Mouse (Mus musculus) forebrain, embryonic 10.5 days (tissue): ENCODE measurements at regions not wholly inside any gene's neighbourhood (a gene's known extent, or its start where the extent isn't known, plus 50 kb on each side); places are given as distances from the start of the nearest gene placed in this dataset.

Source experiments
- DNase-seq: peaks from one replicate; pipeline ENCODE4 v3.0.0-alpha.2; 2017; ENCODE audit warnings: low spot score; ENCODE audit errors: extremely low spot score
- H3K27ac ChIP-seq: fragments of 300-500 bp; sonication (generic); 2 replicates; pipeline ENCODE4 v1.5.1; 2016; ENCODE audit warnings: mild to moderate bottlenecking
- H3K27me3 ChIP-seq: fragments of 300-500 bp; sonication (generic); 2 replicates; pipeline ENCODE4 v1.6.1; 2016; ENCODE audit warnings: mild to moderate bottlenecking; ENCODE audit not compliant: poor library complexity, severe bottlenecking
- H3K36me3 ChIP-seq: fragments of 300-500 bp; sonication (generic); replicated peaks from 2 replicates; pipeline ENCODE4 v1.6.1; 2016; ENCODE audit warnings: mild to moderate bottlenecking, moderate library complexity
- H3K4me1 ChIP-seq: fragments of 300-500 bp; sonication (generic); 2 replicates; pipeline ENCODE4 v1.6.1; 2016
- H3K4me3 ChIP-seq: fragments of 300-500 bp; sonication (generic); 2 replicates; pipeline ENCODE4 v1.5.1; 2016; ENCODE audit warnings: mild to moderate bottlenecking, moderate library complexity
- H3K9me3 ChIP-seq: fragments of 300-500 bp; sonication (generic); 2 replicates; pipeline ENCODE4 v1.6.1; 2016; ENCODE audit warnings: mild to moderate bottlenecking, moderate library complexity
- WGBS: fragments of 180-500 bp; shearing (Covaris S2); methylation state at CpG from one replicate; pipeline ENCODE4 v1.1.7; 2016; 5-methylcytosine and 5-hydroxymethylcytosine counted together

DNA sequence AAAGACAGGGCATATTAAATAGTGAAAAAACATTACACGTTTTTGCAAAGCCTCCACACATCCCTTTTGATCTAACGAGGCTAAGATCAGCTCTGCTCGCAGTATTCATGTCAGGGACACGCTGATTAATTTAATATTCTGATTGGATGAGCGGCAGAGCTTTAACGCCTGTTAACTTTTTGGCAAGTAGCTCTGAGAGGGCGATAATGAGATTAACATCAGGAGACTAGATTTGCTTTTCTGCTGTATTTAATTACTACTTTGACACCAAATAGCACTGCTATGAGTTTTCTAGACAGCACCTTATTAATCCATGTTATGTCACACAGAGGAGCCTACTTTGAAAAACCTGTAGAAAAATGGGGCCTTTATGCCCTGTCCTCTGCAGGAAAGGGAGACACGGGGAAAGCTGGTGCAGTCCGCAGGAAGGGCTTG lies 328.3 kb upstream of the Sox11 start:
- no peak for DNase-seq
- H3K4me3 ChIP-seq, result no peak overlapping the region
- H3K4me1 ChIP-seq, result peaks cover 25% of the 10 kb centered on the region
- H3K36me3 ChIP-seq, result no peaks in the 10 kb centered on the region
- 47% methylated on average over 9 of the region's 9 CpGs for WGBS
- no peak overlapping the region for H3K27ac ChIP-seq
- no peaks in the 10 kb centered on the region for H3K27me3 ChIP-seq
- H3K9me3 ChIP-seq, result no peaks in the 10 kb centered on the region

DNA sequence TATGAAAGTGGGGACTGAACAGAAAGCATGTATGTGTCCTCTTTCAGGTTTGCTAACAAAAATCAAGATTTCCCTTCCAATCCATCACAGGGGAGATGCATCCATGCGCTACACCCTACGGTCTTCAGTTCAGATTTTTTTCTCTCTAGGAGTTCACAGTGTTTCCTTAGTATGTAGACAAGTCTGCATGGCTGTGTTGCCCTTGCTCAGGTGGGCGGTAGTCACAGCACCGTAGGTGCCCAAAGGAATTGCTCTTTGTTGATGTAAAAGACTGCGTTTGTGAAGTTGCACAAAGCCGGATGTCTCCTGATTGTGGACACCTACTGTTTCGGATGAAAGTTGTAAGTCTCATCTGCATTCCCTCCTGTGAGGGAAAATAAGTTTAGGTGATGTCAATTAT lies 327.8 kb upstream of the Sox11 start:
- H3K27ac ChIP-seq, result no peak overlapping the region
- H3K4me3 ChIP-seq, result no peak overlapping the region
- H3K9me3 ChIP-seq, result no peaks in the 10 kb centered on the region
- no peak for DNase-seq
- peaks cover 25% of the 10 kb centered on the region for H3K4me1 ChIP-seq
- H3K27me3 ChIP-seq, result no peaks in the 10 kb centered on the region
- WGBS, result 71% methylated on average over 7 of the region's 7 CpGs
- no peaks in the 10 kb centered on the region for H3K36me3 ChIP-seq

DNA sequence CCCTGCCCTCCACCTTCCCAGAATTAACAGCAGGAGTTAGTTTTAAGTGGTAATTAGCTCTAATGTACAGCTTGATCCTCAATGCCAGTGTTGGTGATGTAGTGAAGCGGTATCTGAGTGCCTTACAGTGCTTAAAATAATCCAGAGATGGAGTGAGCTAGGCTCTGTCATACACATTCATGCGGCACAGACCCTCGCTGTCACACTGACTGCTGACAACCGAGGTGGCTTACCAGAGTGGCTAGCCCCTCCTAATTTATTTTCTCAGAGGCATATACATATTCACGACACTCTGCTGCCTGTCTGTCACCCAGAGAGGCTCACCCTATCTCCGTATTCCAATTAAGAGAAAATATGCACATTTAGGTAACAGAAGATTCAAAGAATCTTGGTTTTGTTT lies 327.2 kb upstream of the Sox11 start:
- DNase-seq, result no peak
- H3K4me1 ChIP-seq, result peaks cover 25% of the 10 kb centered on the region
- H3K4me3 ChIP-seq, result no peak overlapping the region
- WGBS, result 87% methylated on average over 6 of the region's 6 CpGs
- H3K27ac ChIP-seq, result no peak overlapping the region
- no peaks in the 10 kb centered on the region for H3K9me3 ChIP-seq
- H3K36me3 ChIP-seq, result no peaks in the 10 kb centered on the region
- H3K27me3 ChIP-seq, result no peaks in the 10 kb centered on the region

DNA sequence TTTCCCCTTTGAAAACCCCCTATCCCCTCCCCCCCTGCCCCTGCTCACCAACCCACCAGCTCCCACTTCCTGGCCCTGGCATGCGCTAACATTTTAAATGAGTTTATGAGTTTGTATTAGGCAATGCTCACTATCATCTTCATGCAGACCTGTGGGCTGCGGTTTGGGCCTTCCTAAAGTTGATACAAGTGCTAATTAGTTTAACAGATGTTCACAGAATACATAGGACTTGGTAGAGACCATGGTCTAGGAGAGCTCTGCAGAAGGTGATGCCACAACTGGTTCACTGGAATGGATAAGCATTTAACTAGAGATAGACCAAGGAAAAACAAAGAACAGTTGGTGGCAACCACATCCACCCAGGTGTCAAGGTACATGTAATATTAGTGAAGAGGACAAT lies 324.1 kb upstream of the Sox11 start:
- WGBS, result 89% methylated on average over 2 of the region's 2 CpGs
- DNase-seq, result no peak
- Histone ChIP-seq H3K27ac (no peak overlapping the region), H3K4me3 (no peak overlapping the region), H3K9me3 (no peaks in the 10 kb centered on the region), H3K4me1 (peaks cover 22% of the 10 kb centered on the region), H3K27me3 (no peaks in the 10 kb centered on the region), H3K36me3 (no peaks in the 10 kb centered on the region)

DNA sequence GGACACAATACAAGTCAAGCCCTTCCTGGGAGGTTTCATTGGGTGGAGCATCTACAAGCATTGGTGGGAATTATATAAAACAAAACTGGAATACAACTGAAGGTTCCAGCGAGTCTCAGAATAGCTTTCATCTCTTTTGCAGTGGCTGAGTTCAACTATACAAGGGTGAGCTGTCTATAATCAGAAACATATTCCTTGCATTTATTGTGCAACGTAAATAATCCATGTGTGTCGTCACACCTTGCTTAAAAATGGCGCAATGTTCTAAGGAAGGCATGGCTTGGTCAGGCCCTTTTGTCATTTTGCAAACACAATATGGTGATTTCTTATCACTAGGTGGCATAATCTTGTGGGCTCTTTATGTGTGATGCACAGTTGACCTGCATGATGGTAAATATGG lies 320.8 kb upstream of the Sox11 start:
- no peak overlapping the region for H3K27ac ChIP-seq
- no peak for DNase-seq
- no peaks in the 10 kb centered on the region for H3K36me3 ChIP-seq
- H3K9me3 ChIP-seq, result no peaks in the 10 kb centered on the region
- H3K4me3 ChIP-seq, result no peak overlapping the region
- no peaks in the 10 kb centered on the region for H3K4me1 ChIP-seq
- WGBS, result 92% methylated on average over 4 of the region's 4 CpGs
- no peaks in the 10 kb centered on the region for H3K27me3 ChIP-seq

DNA sequence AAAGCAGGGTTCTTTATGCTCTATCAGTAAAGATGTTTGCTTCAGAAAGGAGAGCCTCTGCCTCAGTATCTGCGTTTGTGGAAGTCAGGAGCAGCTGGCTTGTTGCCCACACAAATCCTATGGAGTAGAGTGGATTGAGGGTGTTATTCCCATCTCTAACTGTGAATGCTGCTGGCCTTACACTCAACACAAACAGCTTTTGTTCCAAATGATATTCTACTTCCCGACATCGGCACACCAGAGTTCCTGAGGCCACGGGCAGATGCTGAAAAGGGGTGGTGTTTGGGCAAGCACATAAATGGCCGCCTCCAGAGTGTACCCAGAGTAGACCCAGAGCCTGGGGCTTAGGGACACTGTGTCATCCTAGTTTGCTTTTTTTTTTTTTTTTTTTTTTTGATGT lies 320.3 kb upstream of the Sox11 start:
- Histone ChIP-seq H3K9me3 (no peaks in the 10 kb centered on the region), H3K27me3 (no peaks in the 10 kb centered on the region), H3K4me1 (no peaks in the 10 kb centered on the region), H3K4me3 (no peak overlapping the region), H3K36me3 (no peaks in the 10 kb centered on the region), H3K27ac (no peak overlapping the region)
- DNase-seq, result no peak
- WGBS, result 88% methylated on average over 5 of the region's 5 CpGs

DNA sequence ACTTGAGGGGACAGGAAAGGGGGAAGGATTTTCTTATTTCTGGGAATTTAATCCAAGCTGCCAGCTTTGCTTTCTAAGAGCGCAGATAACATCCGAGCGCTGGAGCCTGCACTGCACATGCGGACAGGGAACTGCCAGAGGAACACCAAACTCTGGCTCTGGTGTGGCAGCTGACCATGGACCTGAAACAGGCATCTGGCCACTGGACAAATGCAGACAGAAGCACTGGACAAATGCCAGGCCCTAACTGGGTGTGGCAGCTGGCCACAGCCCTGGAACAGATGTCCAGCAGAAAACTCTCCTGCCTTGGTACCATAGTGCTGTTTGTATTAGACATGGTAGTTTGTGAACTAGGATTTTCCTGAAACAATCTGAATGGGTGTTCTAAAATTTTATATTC lies 315.2 kb upstream of the Sox11 start:
- no peak overlapping the region for H3K4me3 ChIP-seq
- WGBS, result 95% methylated on average over 4 of the region's 4 CpGs
- peak overlapping the region; percentile 4; the same call in 1 of the 2 replicates for H3K27ac ChIP-seq
- no peaks in the 10 kb centered on the region for H3K4me1 ChIP-seq
- no peaks in the 10 kb centered on the region for H3K27me3 ChIP-seq
- no peaks in the 10 kb centered on the region for H3K36me3 ChIP-seq
- H3K9me3 ChIP-seq, result no peaks in the 10 kb centered on the region
- DNase-seq, result no peak

DNA sequence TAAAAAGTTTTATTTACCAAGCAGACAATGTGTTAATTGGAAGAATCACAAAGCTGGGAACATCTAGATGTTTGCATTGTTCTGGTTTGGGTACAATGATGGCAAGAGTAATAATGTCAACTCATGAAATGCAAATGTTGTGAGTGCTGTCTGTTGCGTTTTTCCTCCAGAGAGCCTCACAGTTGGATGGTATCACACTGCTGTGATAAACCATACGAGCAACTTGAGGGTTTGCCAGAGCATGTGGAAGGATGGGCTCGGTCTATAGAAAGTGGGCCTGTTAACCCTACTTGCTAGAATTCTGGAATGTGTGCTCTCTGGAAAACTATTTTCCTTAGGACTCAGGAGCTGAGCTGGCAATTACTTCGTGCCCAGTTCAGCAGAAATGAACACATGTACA lies 311.2 kb upstream of the Sox11 start:
- WGBS, result 88% methylated on average over 4 of the region's 4 CpGs

DNA sequence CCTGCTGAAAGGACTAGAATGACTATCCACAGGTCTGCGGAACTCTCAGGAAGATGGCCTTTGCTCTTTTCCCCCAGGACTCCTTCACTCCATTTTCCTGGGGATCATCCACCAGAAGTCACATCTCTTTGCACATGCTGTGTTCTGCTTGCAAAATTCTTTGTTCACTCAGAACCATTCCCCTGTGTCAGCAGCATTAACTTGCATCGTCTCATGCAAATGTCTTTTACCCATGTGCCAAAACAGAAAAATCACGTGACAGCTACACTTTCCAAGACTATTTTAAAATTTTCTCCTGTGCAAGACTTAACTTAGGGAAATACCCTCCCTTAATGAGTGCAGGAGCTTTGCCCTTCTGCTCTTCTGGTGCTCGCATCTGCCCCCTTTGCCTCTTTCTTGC lies 306.2 kb upstream of the Sox11 start:
- H3K4me1 ChIP-seq, result peaks cover 14% of the 10 kb centered on the region
- WGBS, result 87% methylated on average over 4 of the region's 4 CpGs
- DNase-seq, result no peak
- H3K27me3 ChIP-seq, result no peaks in the 10 kb centered on the region
- H3K27ac ChIP-seq, result no peak overlapping the region
- H3K36me3 ChIP-seq, result no peaks in the 10 kb centered on the region
- H3K9me3 ChIP-seq, result no peaks in the 10 kb centered on the region
- no peak overlapping the region for H3K4me3 ChIP-seq

More for the DNA sequence above, 311.2 kb upstream of the Sox11 start:
- no peak overlapping the region for H3K4me3 ChIP-seq
- H3K27ac ChIP-seq, result no peak overlapping the region
- no peaks in the 10 kb centered on the region for H3K27me3 ChIP-seq
- DNase-seq, result no peak
- H3K9me3 ChIP-seq, result no peaks in the 10 kb centered on the region
- H3K4me1 ChIP-seq, result no peaks in the 10 kb centered on the region
- no peaks in the 10 kb centered on the region for H3K36me3 ChIP-seq

DNA sequence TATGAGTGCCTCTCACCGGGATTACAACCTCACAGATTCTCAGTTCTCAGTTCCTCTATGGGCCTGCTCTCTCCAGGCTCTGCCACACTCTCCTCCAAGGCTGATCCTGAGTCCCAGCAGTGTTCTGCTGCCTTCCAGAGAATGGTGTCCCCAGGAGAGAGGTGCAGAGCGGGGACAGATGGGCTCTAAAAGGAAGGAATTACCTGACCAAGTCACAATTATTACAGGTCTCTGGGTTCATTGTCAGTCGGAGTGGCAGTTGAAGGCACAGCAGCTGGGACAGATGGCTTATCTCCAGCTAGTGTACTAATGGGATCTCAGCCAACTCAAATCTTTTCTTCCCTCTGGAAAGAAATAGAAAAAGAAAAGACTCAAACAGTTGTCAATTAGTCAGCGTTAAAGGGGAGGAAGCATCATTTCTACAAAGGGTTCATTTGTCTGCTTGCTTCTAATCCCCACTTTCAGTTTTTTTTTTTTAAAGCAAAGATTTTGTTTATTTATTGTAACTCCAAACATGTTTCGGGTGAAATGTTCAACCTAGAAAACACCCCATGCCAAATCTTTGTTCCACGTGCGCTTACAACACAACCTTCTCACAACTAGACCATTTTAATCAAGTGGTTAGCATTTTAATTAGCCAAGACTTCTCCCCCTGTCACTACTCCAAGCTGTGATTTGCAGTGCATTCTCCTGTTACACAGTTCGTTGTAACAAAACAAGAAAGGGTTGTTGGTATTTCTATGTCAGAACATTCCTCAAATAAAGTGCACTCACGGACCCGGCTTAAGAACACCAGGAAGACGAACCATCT lies 304.3 kb upstream of the Sox11 start:
- 67% methylated on average over 11 of the region's 11 CpGs for WGBS
- Histone ChIP-seq H3K4me3 (no peak overlapping the region), H3K27ac (peak overlapping the region; percentile 72), H3K4me1 (peaks cover 14% of the 10 kb centered on the region), H3K9me3 (no peaks in the 10 kb centered on the region), H3K27me3 (no peaks in the 10 kb centered on the region), H3K36me3 (no peaks in the 10 kb centered on the region)
- DNase-seq, result no peak

DNA sequence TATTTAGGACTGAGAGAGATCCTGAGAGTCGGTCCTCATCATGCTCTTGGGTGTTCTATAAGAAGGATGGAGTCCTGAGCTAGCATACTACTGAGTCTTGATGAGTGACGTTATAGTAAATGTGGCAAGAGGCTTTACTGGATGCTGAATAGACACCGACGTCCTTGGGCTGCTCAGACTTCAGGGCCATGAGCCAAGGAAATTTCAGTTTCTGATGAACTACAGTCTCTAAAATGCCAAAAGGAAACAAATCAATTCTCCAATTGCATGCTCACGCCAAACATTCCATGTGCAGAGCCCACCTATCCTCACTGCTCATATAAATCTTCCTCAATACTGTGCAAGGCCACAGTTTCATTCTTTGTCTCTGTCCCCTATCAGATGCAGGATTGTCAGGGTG lies 277.2 kb upstream of the Sox11 start:
- Histone ChIP-seq H3K4me3 (no peak overlapping the region), H3K27me3 (no peaks in the 10 kb centered on the region), H3K36me3 (no peaks in the 10 kb centered on the region), H3K4me1 (peaks cover 9% of the 10 kb centered on the region; the same call in 1 of the 2 replicates), H3K9me3 (no peaks in the 10 kb centered on the region), H3K27ac (no peak overlapping the region)
- no peak for DNase-seq
- 91% methylated on average over 5 of the region's 5 CpGs for WGBS

DNA sequence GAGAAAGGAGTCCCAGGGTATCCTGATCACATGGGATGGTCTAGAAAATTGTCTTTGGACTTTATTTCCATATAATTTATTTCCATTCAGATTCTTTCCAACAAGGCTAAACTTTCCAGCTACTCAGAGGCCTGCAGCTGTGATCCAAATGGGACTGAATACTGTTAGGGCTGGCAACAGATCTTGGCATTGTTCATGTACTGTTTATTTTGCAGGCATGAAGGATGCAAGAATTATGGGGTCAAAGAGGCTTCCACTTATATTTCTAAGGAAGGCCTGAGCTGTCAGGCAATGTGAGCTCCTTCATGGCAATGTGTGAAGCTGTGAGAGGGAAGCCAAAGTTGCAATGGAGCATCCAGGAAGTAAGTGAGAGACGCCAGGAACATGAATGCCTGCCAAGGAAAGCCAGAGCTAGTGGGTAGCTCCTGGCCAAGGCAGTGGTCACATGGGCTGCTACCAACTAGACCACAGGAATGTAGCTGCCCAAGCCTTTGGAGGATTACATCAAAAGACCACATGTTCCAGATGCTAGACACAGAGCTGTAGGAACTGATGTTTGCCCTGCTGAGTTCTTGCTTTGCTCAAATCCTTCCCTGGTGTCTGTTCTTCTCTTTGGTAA lies 261.8 kb upstream of the Sox11 start:
- no peak overlapping the region for H3K27ac ChIP-seq
- DNase-seq, result no peak
- H3K9me3 ChIP-seq, result 0 out of 2 replicates have a peak, but pooled peaks cover 2% of the 10 kb centered on the region
- no peaks in the 10 kb centered on the region for H3K36me3 ChIP-seq
- 72% methylated on average over 1 of the region's 1 CpGs for WGBS
- no peaks in the 10 kb centered on the region for H3K27me3 ChIP-seq
- H3K4me1 ChIP-seq, result no peaks in the 10 kb centered on the region
- H3K4me3 ChIP-seq, result no peak overlapping the region

DNA sequence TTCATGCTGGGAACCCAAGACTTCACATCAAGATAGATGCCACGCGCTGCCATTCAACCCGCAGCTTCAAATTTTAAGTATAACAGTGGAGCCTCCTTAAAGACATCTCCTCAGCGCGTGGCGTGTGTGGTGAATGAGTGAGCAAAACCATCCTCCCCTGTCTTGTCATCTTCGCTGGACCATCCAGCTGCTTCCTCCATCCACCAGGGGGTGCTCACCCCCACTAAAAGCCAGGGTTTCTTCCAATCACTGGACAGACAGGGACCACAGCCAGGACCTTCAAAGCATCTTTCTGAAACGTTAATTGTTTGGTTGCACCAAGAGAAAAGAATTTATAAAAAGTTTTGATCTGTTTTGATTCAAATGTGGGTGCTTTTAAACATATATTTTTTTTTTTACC lies 256.8 kb upstream of the Sox11 start:
- no peak overlapping the region for H3K4me3 ChIP-seq
- 0 out of 2 replicates have a peak, but pooled peaks cover 2% of the 10 kb centered on the region for H3K9me3 ChIP-seq
- peak; percentile 49 for DNase-seq
- H3K27ac ChIP-seq, result peak overlapping the region; percentile 76
- H3K4me1 ChIP-seq, result peaks cover 31% of the 10 kb centered on the region
- no peaks in the 10 kb centered on the region for H3K36me3 ChIP-seq
- 43% methylated on average over 8 of the region's 8 CpGs for WGBS
- H3K27me3 ChIP-seq, result no peaks in the 10 kb centered on the region
